23 mouse cellular contexts compared by ENCODE assay signal in genomic region chr6:126783651-126784066, GRCm38 (mm10). TPM values are rescaled to one million over a fixed set of nuclear protein-coding genes. Genes with fewer than 3 reads are reported as not detected.
DNase-seq lines count a peak whose midpoint lies in the region; ATAC-seq and TF ChIP-seq lines count a peak whose summit lies in the region.
"Had no signal": no experiment of that assay in that cellular context is flagged by ENCODE, and none has a peak within 500 bp of the region (broad histone marks: within the 10 kb centered on the region; RNA-seq: fewer than 3 reads in every experiment).

No protein-coding gene starts in this region.

- H3K27me3 ChIP-seq in heart, embryonic 11.5 days (ENCODE audit: control insufficient read depth, insufficient read depth, low read length) = no peaks in the 10 kb centered on the region
- no peaks in the 10 kb centered on the region for H3K27me3 ChIP-seq in forebrain, embryonic 11.5 days (ENCODE audit: control insufficient read depth, insufficient read depth, low read length)
- H3K27me3 ChIP-seq in neural tube, embryonic 15.5 days (replicated peaks) = no peaks in the 10 kb centered on the region
- H3K27me3 ChIP-seq: hindbrain, embryonic 15.5 days; intestine, embryonic 15.5 days; limb, embryonic 12.5 days had no signal

- intact Hi-C loops in left cerebral cortex, adult 2 months (cut with DNase I) = loop anchor here (1.0 to 5.0 kb wide), 3 partner anchors 41 to 201 kb away; partner anchors contain the start of gene Kcna6

- ATAC-seq in heart, embryonic 11.5 days (replicated peaks; ENCODE audit: insufficient number of reproducible peaks, low FRiP score, low TSS enrichment) = peak; percentile 57
- ATAC-seq in frontal cortex, adult (ENCODE audit: low TSS enrichment) = peak; percentile 96
- no peak for ATAC-seq in forebrain, embryonic 11.5 days (replicated peaks; ENCODE audit: low FRiP score)
- ATAC-seq in neural tube, embryonic 15.5 days (ENCODE audit: low FRiP score) = no peak
- ATAC-seq: forebrain, embryonic 14.5 days; liver, embryonic 12.5 days; midbrain, embryonic 16.5 days had no signal

- no peak for TF ChIP-seq CTCF in left cerebral cortex, adult 2 months (IDR thresholded peaks at IDR 0.05)

- DNase-seq in heart, adult 8-10 months (ENCODE audit: low spot score) = no peak
- DNase-seq in left cerebral cortex, adult 2 months (ENCODE audit: extremely low spot score in 1 of 2, low spot score in 2 of 2) = peak; percentile 26 to 67
- peak; percentile 63 to 78 for DNase-seq in right cerebral cortex, postnatal 10 days (ENCODE audit: low spot score in 2 of 2)
- no peak for DNase-seq in forebrain, embryonic 11.5 days (ENCODE audit: low spot score)
- no peak for DNase-seq in cerebellum, adult 9-10 months
- DNase-seq: adrenal gland, postnatal 36 days; heart, adult 11 months; heart, postnatal 4 days; kidney, adult 9 months; kidney, postnatal 4 days; layer of hippocampus, adult 9-11 months; lung, embryonic 14.5 days; lung, postnatal 36 days; retina, postnatal 1 day had no signal

- 20% methylated on average over 10 of the region's 10 CpGs for WGBS in heart, embryonic 11.5 days (ENCODE audit: insufficient replicate concordance)
- WGBS in forebrain, embryonic 11.5 days = 76% methylated on average over 10 of the region's 10 CpGs
- WGBS in neural tube, embryonic 15.5 days = 80% methylated on average over 10 of the region's 10 CpGs

- no peak overlapping the region for H3K9ac ChIP-seq in heart, embryonic 11.5 days (ENCODE audit: low read depth, low read length)
- H3K9ac ChIP-seq in forebrain, embryonic 11.5 days (ENCODE audit: low read length) = no peak overlapping the region
- H3K9ac ChIP-seq in neural tube, embryonic 15.5 days (replicated peaks) = no peak overlapping the region
- H3K9ac ChIP-seq: hindbrain, embryonic 15.5 days; intestine, embryonic 15.5 days; limb, embryonic 12.5 days; liver, embryonic 12.5 days; lung, embryonic 14.5 days had no signal

- no peak overlapping the region for H3K27ac ChIP-seq in heart, embryonic 11.5 days (ENCODE audit: low read depth, low read length)
- H3K27ac ChIP-seq in left cerebral cortex, adult 2 months = peak overlapping the region; percentile 36; the same call in 1 of the 2 replicates
- H3K27ac ChIP-seq in forebrain, embryonic 11.5 days (ENCODE audit: low read depth, low read length) = no peak overlapping the region
- H3K27ac ChIP-seq in neural tube, embryonic 15.5 days (replicated peaks) = no peak overlapping the region
- H3K27ac ChIP-seq: hindbrain, embryonic 15.5 days; intestine, embryonic 15.5 days; limb, embryonic 12.5 days; liver, embryonic 12.5 days had no signal

- H3K4me1 ChIP-seq in heart, embryonic 11.5 days (ENCODE audit: control insufficient read depth, insufficient read depth, low read length) = peaks cover 5% of the 10 kb centered on the region; the same call in 1 of the 2 replicates
- H3K4me1 ChIP-seq in forebrain, embryonic 11.5 days (replicated peaks; ENCODE audit: control insufficient read depth, insufficient read depth, low read length) = no peaks in the 10 kb centered on the region
- no peaks in the 10 kb centered on the region for H3K4me1 ChIP-seq in neural tube, embryonic 15.5 days
- H3K4me1 ChIP-seq: hindbrain, embryonic 15.5 days; intestine, embryonic 15.5 days; liver, embryonic 12.5 days had no signal

- H3K9me3 ChIP-seq in heart, embryonic 11.5 days (replicated peaks; ENCODE audit: control insufficient read depth, low read length) = no peaks in the 10 kb centered on the region
- H3K9me3 ChIP-seq in forebrain, embryonic 11.5 days (ENCODE audit: control insufficient read depth, low read length) = no peaks in the 10 kb centered on the region
- H3K9me3 ChIP-seq in neural tube, embryonic 15.5 days (replicated peaks) = no peaks in the 10 kb centered on the region
- H3K9me3 ChIP-seq: hindbrain, embryonic 15.5 days; intestine, embryonic 15.5 days; limb, embryonic 12.5 days; liver, embryonic 12.5 days had no signal

- H3K4me2 ChIP-seq in heart, embryonic 11.5 days = peak overlapping the region; percentile 41
- H3K4me2 ChIP-seq in forebrain, embryonic 11.5 days (ENCODE audit: low read depth, low read length, severe bottlenecking) = no peak overlapping the region
- no peak overlapping the region for H3K4me2 ChIP-seq in neural tube, embryonic 15.5 days
- H3K4me2 ChIP-seq: hindbrain, embryonic 15.5 days; intestine, embryonic 15.5 days; limb, embryonic 12.5 days; liver, embryonic 12.5 days; lung, embryonic 14.5 days had no signal

- H3K36me3 ChIP-seq in heart, embryonic 11.5 days (ENCODE audit: control insufficient read depth, insufficient read depth, low read length) = no peaks in the 10 kb centered on the region
- H3K36me3 ChIP-seq in forebrain, embryonic 11.5 days (ENCODE audit: control insufficient read depth, insufficient read depth, low read length) = no peaks in the 10 kb centered on the region
- no peaks in the 10 kb centered on the region for H3K36me3 ChIP-seq in neural tube, embryonic 15.5 days
- H3K36me3 ChIP-seq: hindbrain, embryonic 15.5 days; intestine, embryonic 15.5 days; limb, embryonic 12.5 days; liver, embryonic 12.5 days had no signal

- no peak overlapping the region for H3K4me3 ChIP-seq in heart, embryonic 11.5 days (ENCODE audit: low read depth, low read length)
- no peak overlapping the region for H3K4me3 ChIP-seq in left cerebral cortex, adult 2 months
- no peak overlapping the region for H3K4me3 ChIP-seq in forebrain, embryonic 11.5 days (ENCODE audit: low read depth, low read length)
- no peak overlapping the region for H3K4me3 ChIP-seq in neural tube, embryonic 15.5 days (replicated peaks)
- H3K4me3 ChIP-seq: hindbrain, embryonic 15.5 days; intestine, embryonic 15.5 days; limb, embryonic 12.5 days; liver, embryonic 12.5 days had no signal

RNA-seq across cellular contexts. Expression of gene Kcna6, which starts 43.2 kb away (rescaled TPM):
- polyA plus RNA-seq in heart, embryonic 11.5 days (2014; fragmentation: Nextera tagmentation; extraction: Ambion mirVana) = 0.97 and 1.5 TPM in 2 replicates
- total RNA-seq in heart, adult 8-10 months (2022) = 1 to 10 TPM in 2 of 4 experiments, under 1 TPM in 2; 0.72 to 1.2 (median 0.95) TPM
- total RNA-seq in left cerebral cortex, adult 2 months (2021) = 10 to 100 TPM; 56.3 to 65.4 TPM
- polyA plus RNA-seq in forebrain, embryonic 11.5 days (2014; fragmentation: Nextera tagmentation; extraction: Ambion mirVana) = 3.6 and 4.8 TPM in 2 replicates
- 23.7 and 26.5 TPM in 2 replicates for polyA plus RNA-seq in neural tube, embryonic 15.5 days (2015; fragmentation: Nextera tagmentation; extraction: Ambion mirVana)

Comparison
In these comparisons a context has a peak if more than half of its experiments do, and no peak if none do; other contexts are left out.
1. ATAC-seq: peak in heart, embryonic 11.5 days (single experiment) and frontal cortex, adult (single experiment); none in forebrain, embryonic 11.5 days (single experiment) and neural tube, embryonic 15.5 days (single experiment).
2. DNase-seq: peak in left cerebral cortex, adult 2 months (2 of 2) and right cerebral cortex, postnatal 10 days (2 of 2); none in heart, adult 8-10 months (single experiment), forebrain, embryonic 11.5 days (single experiment) and cerebellum, adult 9-10 months (single experiment).